Mouse (Mus musculus) spleen, adult 2 months (tissue): Measurements from ENCODE around the gene Acat2. TPM values are rescaled to one million over a fixed set of nuclear protein-coding genes. Genes with fewer than 3 reads are reported as not detected.
"Not testable (repeated sequence)": the region's sequence is repeated elsewhere in the genome, so short reads cannot be mapped to it uniquely, and the experiment has no call there.

Experiments
- DNase-seq, 2 experiments: peaks; one replicate each; pipeline versions ENCODE4 v3.0.0 to v3.0.0-alpha.2; 2012 to 2021; ENCODE audit warnings: low spot score in 2 of 2, low read depth in 1 of 2
- H3K27ac ChIP-seq: fragments of 200-500 bp; 2 replicates; pipeline ENCODE4 v1.5.1; 2012; ENCODE audit warnings: low read length, inconsistent platforms; ENCODE audit not compliant: insufficient read depth
- H3K27me3 ChIP-seq: fragments of 200-500 bp; 2 replicates; pipeline ENCODE4 v1.6.1; 2012; ENCODE audit warnings: mild to moderate bottlenecking, moderate library complexity, low read length, inconsistent platforms; ENCODE audit not compliant: control insufficient read depth, insufficient read depth
- H3K36me3 ChIP-seq: fragments of 200-500 bp; 2 replicates; pipeline ENCODE4 v1.6.1; 2012; ENCODE audit warnings: mild to moderate bottlenecking, low read length, inconsistent platforms; ENCODE audit not compliant: control insufficient read depth, insufficient read depth
- H3K4me1 ChIP-seq: fragments of 200-500 bp; 2 replicates; pipeline ENCODE4 v1.6.1; 2011; ENCODE audit warnings: inconsistent platforms; ENCODE audit not compliant: control insufficient read depth, insufficient read depth, insufficient read length
- H3K4me3 ChIP-seq: fragments of 200-500 bp; 2 replicates; pipeline ENCODE4 v1.5.1; 2011; ENCODE audit warnings: mild to moderate bottlenecking, inconsistent platforms; ENCODE audit not compliant: insufficient read depth, insufficient read length; ENCODE audit errors: extremely low read depth
- CTCF ChIP-seq: fragments of 200-500 bp; IDR thresholded peaks from 2 replicates; pipeline ENCODE4 v1.5.1; 2011; ENCODE audit warnings: mild to moderate bottlenecking, inconsistent platforms; ENCODE audit not compliant: insufficient read depth, insufficient read length, insufficient replicate concordance; ENCODE audit errors: extremely low read depth
- POLR2A ChIP-seq: fragments of 200-500 bp; IDR thresholded peaks from 2 replicates; pipeline ENCODE4 v1.6.1; 2011; ENCODE audit warnings: low read depth, low read length, inconsistent platforms
- WGBS: fragments of 180-500 bp; shearing (Covaris S2); methylation state at CpG from one replicate; pipeline ENCODE4 v1.1.7; 2018; 5-methylcytosine and 5-hydroxymethylcytosine counted together
- polyA plus RNA-seq: library from polyadenylated mRNA; depleted of rRNA; stranded (reverse); fragments of >200 nt; gene quantifications from 2 replicates; pipeline ENCODE4 v1.2.3, GENCODE M21; 2012

The Acat2 gene
- polyA plus RNA-seq, 1 experiment: 3.5 TPM

- no peak for DNase-seq
- no peak for TF ChIP-seq POLR2A
- TF ChIP-seq CTCF: no peak
- WGBS: 92% methylated on average over 8 of the region's 8 CpGs
Observed at GRCm38 (mm10) chr17:12956664-12957063, 3.9 kb downstream of the Acat2 start.

GRCm38 (mm10) chr17:12949669-12950068, 10.9 kb downstream of the Acat2 start:
- no peaks in the 10 kb centered on the region for H3K27me3 ChIP-seq
- DNase-seq: no peak
- 92% methylated on average over 5 of the region's 5 CpGs for WGBS

More at GRCm38 (mm10) chr17:12956664-12957063, 3.9 kb downstream of the Acat2 start:
- H3K27ac ChIP-seq: no peak overlapping the region
- no peaks in the 10 kb centered on the region for H3K27me3 ChIP-seq
- no peak overlapping the region for H3K4me3 ChIP-seq
- H3K36me3 ChIP-seq: peaks cover 1% of the 10 kb centered on the region; the same call in 1 of the 2 replicates
- H3K4me1 ChIP-seq: no peaks in the 10 kb centered on the region

GRCm38 (mm10) chr17:12942459-12943162, 17.9 kb downstream of the Acat2 start:
- Histone ChIP-seq H3K27me3 (no peaks in the 10 kb centered on the region), H3K4me1 (no peaks in the 10 kb centered on the region; the same call in 1 of the 2 replicates), H3K36me3 (peaks cover 6% of the 10 kb centered on the region), H3K4me3 (no peak overlapping the region), H3K27ac (no peak overlapping the region)
- 91% methylated on average over 6 of the region's 6 CpGs for WGBS
- TF ChIP-seq CTCF (no peak), POLR2A (no peak)
- DNase-seq: no peak

More at GRCm38 (mm10) chr17:12949669-12950068, 10.9 kb downstream of the Acat2 start:
- no peaks in the 10 kb centered on the region for H3K4me1 ChIP-seq
- peaks cover 9% of the 10 kb centered on the region for H3K36me3 ChIP-seq
- TF ChIP-seq CTCF: no peak
- TF ChIP-seq POLR2A: no peak
- H3K4me3 ChIP-seq: no peak overlapping the region
- no peak overlapping the region for H3K27ac ChIP-seq

DNA sequence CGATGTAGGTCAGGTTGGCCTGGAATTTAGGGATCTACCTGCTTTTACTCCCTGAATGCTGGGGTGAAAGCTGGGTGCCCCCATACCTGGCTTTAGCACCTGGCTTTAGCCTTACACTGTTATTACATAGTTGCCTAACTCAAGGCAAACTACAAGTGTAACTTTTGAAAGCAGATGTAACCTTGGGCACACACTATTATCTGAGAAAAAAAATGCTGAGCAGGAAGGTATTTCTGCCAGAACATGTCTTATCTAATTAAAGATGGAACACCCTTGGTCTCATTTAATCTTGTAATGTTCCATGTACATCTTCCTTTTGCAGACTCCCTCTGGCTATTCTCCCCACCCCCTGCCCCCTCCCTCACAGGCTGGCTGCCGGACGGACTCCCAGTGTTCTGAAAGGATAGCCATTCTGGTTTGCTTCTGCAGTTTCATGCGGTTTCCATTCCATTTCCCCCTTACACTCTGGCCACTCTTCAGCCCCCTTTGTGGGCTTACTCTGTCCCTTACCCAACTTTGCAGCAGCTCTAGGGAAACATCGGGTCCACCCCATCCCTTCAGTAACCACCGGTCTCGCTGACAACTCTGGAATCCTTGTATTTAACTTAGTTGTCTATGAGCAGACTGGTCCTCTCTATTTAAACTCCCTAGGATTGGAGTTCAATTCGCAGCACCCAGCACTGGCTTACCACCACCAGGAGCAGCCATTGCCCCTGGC, 18.8 kb downstream of the Acat2 start:
- WGBS: 85% methylated on average over 8 of the region's 8 CpGs
- Histone ChIP-seq H3K36me3 (peaks cover 6% of the 10 kb centered on the region), H3K27me3 (no peaks in the 10 kb centered on the region), H3K27ac (no peak overlapping the region), H3K4me1 (no peaks in the 10 kb centered on the region; the same call in 1 of the 2 replicates), H3K4me3 (no peak overlapping the region)
- TF ChIP-seq CTCF (no peak), POLR2A (no peak)
- DNase-seq: no peak

DNA sequence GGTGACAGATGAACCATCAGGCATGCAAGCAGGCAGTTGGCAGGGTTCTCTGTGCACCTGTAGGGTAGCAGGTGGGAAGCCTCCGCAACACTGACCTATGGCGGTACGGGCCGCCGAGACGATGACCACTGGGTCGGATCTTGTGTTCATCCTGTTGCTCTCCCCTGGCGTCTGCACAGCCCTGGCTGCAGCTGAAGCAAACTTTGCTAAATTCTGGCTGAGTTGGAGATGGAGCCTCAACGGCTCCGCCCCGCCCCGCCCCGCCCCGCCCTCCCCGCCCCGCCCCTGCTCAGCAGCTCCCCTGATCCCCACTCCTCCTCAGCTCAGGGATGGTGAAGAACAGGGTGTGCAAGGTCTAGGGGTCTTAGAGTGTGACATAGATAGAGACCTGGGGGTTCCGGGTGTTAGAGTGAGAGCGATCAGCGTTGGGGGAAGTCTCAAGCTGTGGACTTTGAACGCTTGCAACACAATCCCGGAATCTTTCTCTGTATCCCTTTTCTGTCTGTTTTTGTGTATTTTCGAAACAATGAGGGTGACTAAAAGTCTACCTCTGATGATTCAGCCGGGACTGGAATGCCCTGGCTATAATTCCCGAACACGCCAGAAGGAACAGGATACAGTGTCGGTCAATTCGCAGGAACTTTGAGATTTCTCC, 20.3 kb downstream of the Acat2 start, which contains the start of gene Acat3:
Gene Acat3, minus strand, starts transcription at position 450 of the 655 bp plus-strand sequence.
- WGBS: 15% methylated on average over 27 of the region's 27 CpGs
- TF ChIP-seq CTCF (no peak), POLR2A (no peak)
- H3K4me1 ChIP-seq: no peaks in the 10 kb centered on the region; the same call in 1 of the 2 replicates
- H3K27me3 ChIP-seq: no peaks in the 10 kb centered on the region
- H3K27ac ChIP-seq: no peak within 1 kb of the TSS
- H3K4me3 ChIP-seq: no peak within 1 kb of the TSS; the same call in 1 of the 2 replicates
- peaks cover 4% of the 10 kb centered on the region for H3K36me3 ChIP-seq
- DNase-seq: no peak

- H3K27ac ChIP-seq, H3K27me3 ChIP-seq, H3K4me1 ChIP-seq, DNase-seq, H3K4me3 ChIP-seq, H3K36me3 ChIP-seq: not testable (repeated sequence)
- WGBS: 49% methylated on average over 4 of the region's 12 CpGs
Observed at GRCm38 (mm10) chr17:12939377-12940148, 21.0 kb downstream of the Acat2 start.
